Mouse (Mus musculus) spleen, postnatal 14 days (tissue): ENCODE results near the gene Spryd4.
"Not testable (repeated sequence)": the region's sequence is repeated elsewhere in the genome, so short reads cannot be mapped to it uniquely, and the experiment has no call there.

Experiments used
- DNase-seq, 2 experiments: peaks; one replicate each; pipeline ENCODE4 v3.0.0; 2021 to 2022; ENCODE audit warnings: low spot score in 2 of 2

Gene Spryd4

GRCm38 (mm10) chr10:128211390-128212108 is at the start of gene Spryd4:
Gene Spryd4 (minus strand): TSS chr10:128211807.
- peak; percentile 77 to 88 for DNase-seq

- DNase-seq = not testable (repeated sequence)
These were observed 48.8 kb upstream of the Spryd4 start for GRCm38 (mm10) chr10:128260376-128260775.

GRCm38 (mm10) chr10:128259946-128260345 is 48.3 kb upstream of the Spryd4 start:
- DNase-seq = no peak

GRCm38 (mm10) chr10:128258953-128259352 is 47.3 kb upstream of the Spryd4 start:
- peak in 1 of 2 experiments; percentile 32 for DNase-seq

GRCm38 (mm10) chr10:128256328-128256727 is 44.7 kb upstream of the Spryd4 start:
- no peak for DNase-seq

- no peak for DNase-seq
These were observed 44.3 kb upstream of the Spryd4 start for GRCm38 (mm10) chr10:128255925-128256324.

GRCm38 (mm10) chr10:128253677-128254255 is 42.2 kb upstream of the Spryd4 start, which contains the start of gene Apon:
Gene Apon (plus strand): TSS chr10:128254096.
- DNase-seq = no peak

- DNase-seq = no peak
These were observed 39.0 kb upstream of the Spryd4 start for GRCm38 (mm10) chr10:128250565-128250964.

GRCm38 (mm10) chr10:128247020-128247732 is 35.6 kb upstream of the Spryd4 start:
- DNase-seq = no peak

- DNase-seq = no peak
These were observed 32.5 kb upstream of the Spryd4 start for GRCm38 (mm10) chr10:128244121-128244520.

GRCm38 (mm10) chr10:128243252-128243651 is 31.6 kb upstream of the Spryd4 start:
- DNase-seq = no peak

GRCm38 (mm10) chr10:128240131-128240530 is 28.5 kb upstream of the Spryd4 start:
- DNase-seq = no peak

- no peak for DNase-seq
These were observed 27.5 kb upstream of the Spryd4 start for GRCm38 (mm10) chr10:128239140-128239539.

GRCm38 (mm10) chr10:128237807-128238480 is 26.3 kb upstream of the Spryd4 start:
- DNase-seq = no peak

- no peak for DNase-seq
These were observed 24.7 kb upstream of the Spryd4 start for GRCm38 (mm10) chr10:128236321-128236720.

- DNase-seq = peak in 1 of 2 experiments; percentile 55
These were observed 20.9 kb upstream of the Spryd4 start for GRCm38 (mm10) chr10:128232420-128232985.

GRCm38 (mm10) chr10:128231697-128232419 is 20.3 kb upstream of the Spryd4 start, which contains the start of gene Timeless:
Gene Timeless (plus strand): TSS chr10:128232065.
- peak; percentile 82 to 86 for DNase-seq

GRCm38 (mm10) chr10:128231146-128231545 is 19.5 kb upstream of the Spryd4 start:
- no peak for DNase-seq

GRCm38 (mm10) chr10:128230582-128230981 is 19.0 kb upstream of the Spryd4 start:
- no peak for DNase-seq

- no peak for DNase-seq
These were observed 16.4 kb upstream of the Spryd4 start for GRCm38 (mm10) chr10:128228009-128228408.

GRCm38 (mm10) chr10:128227592-128227991 is 16.0 kb upstream of the Spryd4 start:
- DNase-seq = no peak
